Mouse (Mus musculus): ENCODE measurements at regions not wholly inside any gene's neighbourhood (a gene's known extent, or its start where the extent isn't known, plus 50 kb on each side); places are given as distances from the start of the nearest gene placed in this dataset.

DNA sequence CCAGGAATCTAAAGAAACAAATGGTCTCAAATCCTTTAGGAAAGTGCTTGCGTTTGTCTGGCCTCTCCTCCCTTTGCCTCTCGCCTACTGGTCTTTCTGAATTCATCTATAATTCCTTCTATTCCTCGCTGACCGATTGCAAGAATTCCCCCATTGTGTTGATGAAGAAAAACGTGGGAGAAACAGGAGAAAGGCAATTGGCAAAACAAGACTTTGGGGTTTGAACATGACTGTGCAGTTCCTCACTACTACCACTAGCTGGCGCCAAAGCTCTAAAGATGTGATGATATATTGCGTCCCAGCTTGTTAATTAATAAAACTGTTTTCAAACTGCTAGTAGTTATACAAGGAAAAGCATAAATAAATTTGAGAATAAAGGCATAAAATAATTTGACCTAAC, 53.4 kb upstream of the Hnrnpa3 start (continued):
- 0 out of 2 replicates have a peak, but pooled peaks have one; percentile 47 for TF ChIP-seq SIN3A (IDR thresholded peaks at IDR 0.05; ENCODE audit: low read length)
- no peak for TF ChIP-seq BHLHE40 (IDR thresholded peaks at IDR 0.05; ENCODE audit: low read depth, low read length)
- TF ChIP-seq MAFK (IDR thresholded peaks at IDR 0.05; ENCODE audit: insufficient replicate concordance, low read length), result 0 out of 2 replicates have a peak, but pooled peaks have one; percentile 16
- TF ChIP-seq NELFE (IDR thresholded peaks at IDR 0.05; ENCODE audit: low read depth, low read length), result no peak
- TF ChIP-seq ELF1 (IDR thresholded peaks at IDR 0.05; ENCODE audit: low read depth, low read length), result no peak
- TF ChIP-seq PAX5 (IDR thresholded peaks at IDR 0.05; ENCODE audit: low read length), result no peak
- TF ChIP-seq CTCF (conservative IDR thresholded peaks at IDR 0.05 in 1 of 2, IDR thresholded peaks at IDR 0.05 in 1 of 2; ENCODE audit: low read depth in 2 of 2, low read length in 2 of 2), result peak; percentile 98 to 100

- DNase-seq (ENCODE audit: extremely low read depth), result peak; percentile 65
- in situ Hi-C loops (cut with MboI; ENCODE audit: low pct_ligation_motif_present, low pct_unique_long_range_greater_than_20kb, low sequenced_read_pairs), result no loop called here
- H3K9me3 ChIP-seq (replicated peaks; ENCODE audit: low read length), result no peaks in the 10 kb centered on the region
- no peak overlapping the region; the same call in 1 of the 2 replicates for H3K9ac ChIP-seq (ENCODE audit: insufficient read depth, low read depth)
- H3K27me3 ChIP-seq (replicated peaks), result no peaks in the 10 kb centered on the region
- H3K4me2 ChIP-seq (ENCODE audit: insufficient read depth, low read depth, poor library complexity, severe bottlenecking), result peak overlapping the region; percentile 67
- H3K4me1 ChIP-seq (ENCODE audit: control insufficient read depth in 1 of 2, insufficient read depth in 2 of 2), result peaks cover 5 to 29% of the 10 kb centered on the region in 2 experiments
- H3K36me3 ChIP-seq (replicated peaks in 1 of 2; ENCODE audit: control insufficient read depth in 1 of 2, insufficient read depth in 1 of 2, low read length in 1 of 2), result no peaks in the 10 kb centered on the region
- dilution Hi-C loops (cut with MboI; ENCODE audit: extremely low pct_ligation_motif_present, extremely low pct_unique_long_range_greater_than_20kb, low sequenced_read_pairs), result no loop called here
- peak overlapping the region in 1 of 3 experiments; percentile 40 for H3K4me3 ChIP-seq (replicated peaks in 1 of 3; ENCODE audit: low read depth in 2 of 3, low read length in 2 of 3, poor library complexity in 1 of 3)
- H3K79me2 ChIP-seq (replicated peaks; ENCODE audit: control insufficient read depth, extremely low read depth, insufficient read depth, poor library complexity, severe bottlenecking), result no peaks in the 10 kb centered on the region
- H3K27ac ChIP-seq (ENCODE audit: insufficient read depth, low read depth), result peak overlapping the region; percentile 40; the same call in 1 of the 2 replicates
- TF ChIP-seq TBP (conservative IDR thresholded peaks at IDR 0.05; ENCODE audit: low read depth, low read length) (no peak), POLR2A (IDR thresholded peaks at IDR 0.05; ENCODE audit: low read depth, low read length) (no peak), RAD21 (IDR thresholded peaks at IDR 0.05; ENCODE audit: low read depth, low read length) (peak; percentile 41), E2F4 (IDR thresholded peaks at IDR 0.05; ENCODE audit: insufficient replicate concordance, low read depth, low read length) (no peak), USF2 (conservative IDR thresholded peaks at IDR 0.05; ENCODE audit: low read depth, low read length) (no peak), JUN (IDR thresholded peaks at IDR 0.05; ENCODE audit: insufficient read depth, low read depth, low read length) (peak; percentile 40; the same call in 1 of the 2 replicates), ELF1 (IDR thresholded peaks at IDR 0.05; ENCODE audit: low read depth, low read length) (no peak), KAT2A (IDR thresholded peaks at IDR 0.05; ENCODE audit: insufficient replicate concordance, low read length) (0 out of 2 replicates have a peak, but pooled peaks have one; percentile 31), BHLHE40 (IDR thresholded peaks at IDR 0.05; ENCODE audit: low read depth, low read length) (peak; percentile 50), MAZ (IDR thresholded peaks at IDR 0.05; ENCODE audit: low read depth, low read length) (0 out of 2 replicates have a peak, but pooled peaks have one; percentile 12), MAX (IDR thresholded peaks at IDR 0.05; ENCODE audit: low read length) (no peak), SIN3A (IDR thresholded peaks at IDR 0.05; ENCODE audit: low read length) (no peak), GABPA (IDR thresholded peaks at IDR 0.05; ENCODE audit: insufficient replicate concordance, low read depth, low read length) (no peak), ZMIZ1 (IDR thresholded peaks at IDR 0.05; ENCODE audit: low read depth, low read length) (no peak), UBTF (IDR thresholded peaks at IDR 0.05; ENCODE audit: low read depth, low read length) (no peak), MXI1 (IDR thresholded peaks at IDR 0.05; ENCODE audit: low read depth, low read length) (no peak), CTCF (conservative IDR thresholded peaks at IDR 0.05 in 1 of 2, IDR thresholded peaks at IDR 0.05 in 1 of 2; ENCODE audit: low read depth in 2 of 2, low read length in 2 of 2) (peak in 1 of 2 experiments; percentile 43; a peak in 2 of 4 replicates), EP300 (IDR thresholded peaks at IDR 0.05; ENCODE audit: low read length) (peak; percentile 80), JUND (conservative IDR thresholded peaks at IDR 0.05; ENCODE audit: low read depth, low read length) (peak; percentile 83), ZNF384 (IDR thresholded peaks at IDR 0.05; ENCODE audit: low read depth, low read length) (no peak), MEF2A (IDR thresholded peaks at IDR 0.05; ENCODE audit: borderline replicate concordance, low read depth, low read length) (peak; percentile 69; the same call in 1 of the 2 replicates), CHD2 (IDR thresholded peaks at IDR 0.05; ENCODE audit: low read length) (no peak), CHD1 (IDR thresholded peaks at IDR 0.05; ENCODE audit: low read depth, low read length) (no peak), ETS1 (conservative IDR thresholded peaks at IDR 0.05; ENCODE audit: low read depth, low read length) (peak; percentile 32; the same call in 1 of the 2 replicates), POLR2AphosphoS2 (IDR thresholded peaks at IDR 0.05; ENCODE audit: low read depth, low read length) (no peak), SMC3 (IDR thresholded peaks at IDR 0.05; ENCODE audit: low read depth, low read length) (peak; percentile 29; the same call in 1 of the 2 replicates), MAFK (IDR thresholded peaks at IDR 0.05; ENCODE audit: insufficient replicate concordance, low read length) (peak; percentile 62; the same call in 1 of the 2 replicates), MYC (IDR thresholded peaks at IDR 0.05; ENCODE audit: low read depth, low read length) (no peak), ZC3H11A (IDR thresholded peaks at IDR 0.05; ENCODE audit: low read depth, low read length) (no peak), RCOR1 (conservative IDR thresholded peaks at IDR 0.05; ENCODE audit: low read depth, low read length) (no peak), USF1 (IDR thresholded peaks at IDR 0.05; ENCODE audit: low read depth, low read length) (no peak), TCF12 (IDR thresholded peaks at IDR 0.05; ENCODE audit: low read depth, low read length) (peak; percentile 36; the same call in 1 of the 2 replicates)
Observed at GRCm38 (mm10) chr2:75607010-75607915, 51.8 kb upstream of the Hnrnpa3 start.
